Mouse (Mus musculus) embryonic facial prominence, embryonic 11.5 days (tissue): ENCODE measurements around the gene Ncor2. TPM values are rescaled to one million over a fixed set of nuclear protein-coding genes. Genes with fewer than 3 reads are reported as not detected.

Experiments used
- ATAC-seq: fragments of 200-750 bp; cut with Nextera tagmentation; replicated peaks from 2 replicates; pipeline ENCODE4 v1.8.0; 2017; ENCODE audit warnings: low read depth; ENCODE audit not compliant: insufficient number of reproducible peaks, low FRiP score, low TSS enrichment
- DNase-seq: peaks from one replicate; pipeline ENCODE4 v3.0.0-alpha.2; 2015; ENCODE audit warnings: low spot score
- H3K27ac ChIP-seq: fragments of 300-500 bp; sonication (generic); replicated peaks from 2 replicates; pipeline ENCODE4 v1.5.1; 2014; ENCODE audit warnings: mild to moderate bottlenecking, low read depth, low read length, control low read depth
- H3K27me3 ChIP-seq: fragments of 300-500 bp; sonication (generic); 2 replicates; pipeline ENCODE4 v1.6.1; 2014; ENCODE audit warnings: mild to moderate bottlenecking, low read length, moderate library complexity, mixed read lengths; ENCODE audit not compliant: control insufficient read depth, insufficient read depth
- H3K36me3 ChIP-seq: fragments of 300-500 bp; sonication (generic); replicated peaks from 2 replicates; pipeline ENCODE4 v1.6.1; 2014; ENCODE audit warnings: low read depth, mild to moderate bottlenecking, low read length, moderate library complexity, mixed read lengths; ENCODE audit not compliant: control insufficient read depth, insufficient read depth
- H3K4me1 ChIP-seq: fragments of 300-500 bp; sonication (generic); 2 replicates; pipeline ENCODE4 v1.6.1; 2014; ENCODE audit warnings: low read length, mixed read lengths; ENCODE audit not compliant: control insufficient read depth, insufficient read depth
- H3K4me2 ChIP-seq: fragments of 300-500 bp; sonication (generic); 2 replicates; pipeline ENCODE4 v1.6.1; 2014; ENCODE audit warnings: low read depth, mild to moderate bottlenecking, control low read depth, low read length, moderate library complexity
- H3K4me3 ChIP-seq: fragments of 300-500 bp; sonication (generic); 2 replicates; pipeline ENCODE4 v1.5.1; 2014; ENCODE audit warnings: low read depth, low read length, control low read depth
- H3K9ac ChIP-seq: fragments of 300-500 bp; sonication (generic); replicated peaks from 2 replicates; pipeline ENCODE4 v1.6.1; 2014; ENCODE audit warnings: mild to moderate bottlenecking, control low read depth, low read length
- H3K9me3 ChIP-seq: fragments of 300-500 bp; sonication (generic); replicated peaks from 2 replicates; pipeline ENCODE4 v1.6.1; 2016; ENCODE audit warnings: mild to moderate bottlenecking, low read length, inconsistent platforms, mixed read lengths; ENCODE audit not compliant: control insufficient read depth
- WGBS: fragments of 180-500 bp; shearing (Covaris S2); extraction: QIAGEN DNeasy Blood & Tissue Kit; methylation state at CpG from one replicate; pipeline ENCODE4 v1.1.7; 2014; 5-methylcytosine and 5-hydroxymethylcytosine counted together
- polyA plus RNA-seq: library from polyadenylated mRNA; unstranded; fragments of >200 nt; fragmentation: Nextera tagmentation; extraction: Ambion mirVana; gene quantifications from 2 replicates; pipeline ENCODE4 v1.2.1, GENCODE M21; 2014

Ncor2 gene
- polyA plus RNA-seq, 1 experiment from 2014 or later, result 12.4 TPM

DNA sequence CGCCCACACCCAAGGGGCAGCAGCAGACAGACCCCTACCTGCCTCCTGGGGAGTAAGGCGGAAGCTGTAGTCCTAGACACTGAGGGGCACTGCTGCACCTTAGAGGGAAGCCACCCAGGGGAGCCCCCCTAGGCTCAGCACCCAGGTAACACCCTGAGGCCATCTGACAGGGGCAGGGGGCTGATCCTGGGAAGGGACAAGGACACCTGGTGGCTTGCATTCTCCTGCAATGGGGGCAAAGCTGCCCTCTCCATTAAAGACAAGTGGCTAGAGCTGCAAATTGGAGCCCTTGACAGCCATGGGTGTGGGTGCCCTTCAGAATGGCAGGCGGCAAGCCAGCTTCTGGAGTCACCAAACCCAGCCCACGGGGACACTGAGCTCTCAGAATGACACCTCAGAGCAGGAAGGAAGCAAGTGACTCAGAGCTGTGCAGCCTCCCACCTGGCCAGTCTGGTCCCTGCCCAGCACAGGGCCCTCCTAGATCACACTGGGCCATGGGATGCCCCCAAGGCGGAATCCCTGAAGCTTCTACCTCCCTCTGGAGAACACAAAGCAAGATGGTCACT lies 79.2 kb downstream of the Ncor2 start:
- Histone ChIP-seq H3K27me3 (no peaks in the 10 kb centered on the region), H3K4me3 (no peak overlapping the region), H3K27ac (no peak overlapping the region), H3K9ac (no peak overlapping the region), H3K36me3 (peaks cover 13% of the 10 kb centered on the region), H3K4me1 (peaks cover 3% of the 10 kb centered on the region; the same call in 1 of the 2 replicates), H3K4me2 (no peak overlapping the region), H3K9me3 (no peaks in the 10 kb centered on the region)
- WGBS, result 87% methylated on average over 5 of the region's 5 CpGs
- DNase-seq (no peak), ATAC-seq (no peak)

DNA sequence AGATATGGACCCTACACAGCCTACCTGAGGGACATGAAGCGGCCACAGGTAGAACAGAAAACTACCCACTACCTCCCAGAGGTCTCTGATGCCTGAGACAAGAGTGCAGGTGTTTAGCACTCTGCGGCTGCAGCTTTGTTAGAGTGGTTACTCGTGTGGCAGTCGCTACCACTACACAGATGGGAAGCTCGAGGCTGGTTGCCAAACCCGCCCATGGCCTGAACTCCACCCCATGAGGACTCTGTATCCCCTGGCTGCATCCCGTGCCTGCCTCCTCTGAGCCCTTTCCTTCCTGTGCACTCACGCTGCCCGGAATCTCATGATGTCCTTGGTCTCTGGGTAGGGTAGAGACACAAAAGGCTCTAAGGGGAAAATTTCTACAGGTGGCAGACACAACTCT lies 80.3 kb downstream of the Ncor2 start:
- Histone ChIP-seq H3K9ac (no peak overlapping the region), H3K27me3 (no peaks in the 10 kb centered on the region), H3K36me3 (peaks cover 10% of the 10 kb centered on the region), H3K4me3 (no peak overlapping the region), H3K4me2 (no peak overlapping the region), H3K4me1 (peaks cover 1% of the 10 kb centered on the region; the same call in 1 of the 2 replicates), H3K27ac (no peak overlapping the region), H3K9me3 (no peaks in the 10 kb centered on the region)
- ATAC-seq, result no peak
- WGBS, result 90% methylated on average over 9 of the region's 9 CpGs
- DNase-seq, result no peak

DNA sequence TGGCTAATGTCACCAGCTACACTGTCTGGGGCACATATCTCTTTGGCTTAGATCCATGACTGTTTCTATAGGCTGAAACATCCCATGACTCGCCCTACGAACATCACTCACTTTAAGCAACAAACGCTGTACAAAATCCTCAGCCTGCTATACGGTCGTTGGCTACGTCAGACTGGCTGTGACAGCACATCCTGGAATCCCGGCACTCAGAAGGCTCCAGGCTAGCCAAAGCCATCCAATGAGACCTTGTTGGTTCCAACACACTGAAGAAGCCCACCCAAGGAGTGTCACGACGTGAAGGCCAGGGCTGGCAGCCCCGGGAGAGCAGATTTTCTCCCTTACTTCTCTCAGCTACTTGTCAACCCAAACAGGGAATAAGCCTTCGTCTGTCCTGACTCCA lies 82.7 kb downstream of the Ncor2 start:
- H3K9ac ChIP-seq, result no peak overlapping the region
- no peaks in the 10 kb centered on the region for H3K4me1 ChIP-seq
- DNase-seq (no peak), ATAC-seq (no peak)
- peaks cover 4% of the 10 kb centered on the region for H3K36me3 ChIP-seq
- no peaks in the 10 kb centered on the region for H3K27me3 ChIP-seq
- no peaks in the 10 kb centered on the region for H3K9me3 ChIP-seq
- H3K4me3 ChIP-seq, result no peak overlapping the region
- WGBS, result 89% methylated on average over 11 of the region's 11 CpGs
- no peak overlapping the region for H3K27ac ChIP-seq
- H3K4me2 ChIP-seq, result no peak overlapping the region

DNA sequence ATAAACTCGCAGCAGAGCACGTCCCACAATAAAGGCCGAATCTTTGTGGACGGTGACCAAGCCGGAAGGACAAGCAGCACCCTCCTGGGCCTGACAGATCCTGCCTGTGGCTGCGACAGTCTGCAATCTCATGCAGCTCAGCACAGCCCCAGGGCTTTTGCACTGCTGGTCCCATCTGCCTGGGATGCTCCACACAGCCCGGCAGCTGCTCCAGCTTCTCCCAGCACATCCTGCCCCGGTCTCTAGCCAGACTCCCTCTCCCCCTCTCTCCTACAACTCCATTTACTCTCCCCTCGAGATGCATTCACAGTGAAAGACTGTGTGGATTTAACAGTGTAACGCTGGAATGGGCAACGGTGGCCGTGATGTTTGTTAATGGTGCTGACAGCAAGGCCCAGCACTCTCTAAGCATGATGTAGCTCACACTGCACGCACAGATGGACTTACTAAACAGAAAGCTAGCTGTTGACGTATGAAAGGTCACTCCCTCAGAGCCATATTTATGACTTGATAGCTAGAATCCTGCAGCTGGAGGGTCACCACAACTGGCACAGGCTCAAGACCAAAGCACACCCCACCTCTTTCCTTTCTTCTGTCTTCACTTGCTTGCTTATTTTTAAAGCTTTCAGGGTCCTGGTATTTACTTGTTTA lies 83.4 kb downstream of the Ncor2 start:
- H3K36me3 ChIP-seq, result peaks cover 6% of the 10 kb centered on the region
- H3K4me1 ChIP-seq, result no peaks in the 10 kb centered on the region
- ATAC-seq (no peak), DNase-seq (no peak)
- 86% methylated on average over 14 of the region's 14 CpGs for WGBS
- H3K27me3 ChIP-seq, result no peaks in the 10 kb centered on the region
- H3K9ac ChIP-seq, result no peak overlapping the region
- no peaks in the 10 kb centered on the region for H3K9me3 ChIP-seq
- H3K4me2 ChIP-seq, result no peak overlapping the region
- no peak overlapping the region for H3K4me3 ChIP-seq
- no peak overlapping the region for H3K27ac ChIP-seq

DNA sequence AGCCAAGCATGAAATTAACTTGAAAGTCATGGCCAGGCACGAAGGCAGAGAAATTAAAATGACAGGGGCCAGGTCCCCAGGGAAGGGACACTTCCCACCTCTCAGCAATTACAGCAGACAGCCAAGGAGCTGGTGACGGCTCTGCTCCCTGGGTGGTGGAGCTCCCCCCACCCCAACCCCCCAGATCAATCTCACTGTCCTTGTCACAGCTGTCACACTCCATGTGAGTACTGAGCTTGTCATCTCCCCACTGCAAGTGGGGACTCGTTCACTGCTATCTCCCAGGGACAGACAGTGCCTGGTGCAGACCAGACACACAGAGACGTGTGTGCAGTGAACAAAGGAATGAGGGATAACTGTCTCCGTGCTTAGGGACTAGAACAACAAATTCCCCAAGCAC lies 85.2 kb downstream of the Ncor2 start:
- Histone ChIP-seq H3K9ac (no peak overlapping the region), H3K4me2 (no peak overlapping the region), H3K27me3 (no peaks in the 10 kb centered on the region), H3K4me1 (no peaks in the 10 kb centered on the region; the same call in 1 of the 2 replicates), H3K9me3 (no peaks in the 10 kb centered on the region), H3K27ac (no peak overlapping the region), H3K4me3 (no peak overlapping the region), H3K36me3 (peaks cover 11% of the 10 kb centered on the region)
- DNase-seq, result no peak
- no peak; the same call in 1 of the 2 replicates for ATAC-seq
- 44% methylated on average over 5 of the region's 5 CpGs for WGBS

DNA sequence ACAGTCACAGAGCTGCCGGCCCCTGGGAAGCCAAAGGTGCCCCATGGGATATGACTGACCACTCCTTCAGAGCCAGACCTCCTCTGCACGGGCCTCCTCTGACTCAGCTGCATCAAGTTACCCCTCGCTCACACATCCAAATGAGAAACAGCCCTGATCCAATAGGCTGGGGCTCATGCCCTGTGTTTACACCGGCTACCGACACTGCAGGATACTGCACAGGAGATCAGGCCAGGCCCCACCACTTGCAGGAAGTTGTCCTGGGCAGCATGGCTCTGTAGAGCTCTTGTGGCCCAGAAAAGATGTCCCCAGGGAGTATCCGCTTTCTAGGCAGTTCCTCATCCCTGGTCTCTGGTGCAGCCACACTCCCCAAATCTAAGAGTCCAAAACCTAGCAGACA lies 90.9 kb downstream of the Ncor2 start:
- 45% methylated on average over 6 of the region's 6 CpGs for WGBS
- no peak overlapping the region for H3K4me2 ChIP-seq

DNA sequence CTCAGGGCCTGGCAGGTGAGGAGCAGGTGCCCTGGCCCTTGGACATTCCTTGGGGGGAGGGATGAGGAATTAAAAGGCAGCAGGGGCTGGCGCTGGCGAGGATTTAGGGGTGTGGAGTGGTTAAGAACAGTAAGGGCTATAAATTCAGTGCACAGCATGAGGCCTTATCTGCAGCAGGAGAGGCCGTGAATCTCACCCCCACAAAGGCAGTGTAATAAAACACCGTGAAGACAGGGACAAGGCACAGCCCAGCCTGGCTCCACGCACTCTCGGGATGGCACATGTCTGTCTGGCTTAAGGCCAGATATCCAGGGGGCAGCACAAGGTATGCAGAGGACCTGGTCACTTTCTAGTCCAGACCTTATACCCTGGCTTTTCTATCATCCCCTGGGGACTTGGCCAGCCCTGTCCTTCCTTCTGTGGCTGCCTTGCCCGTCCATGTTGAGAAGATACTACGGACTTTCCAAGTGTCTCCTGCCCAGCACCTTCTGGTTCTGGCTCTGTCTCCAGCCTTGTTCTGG lies 93.9 kb downstream of the Ncor2 start:
- WGBS, result 83% methylated on average over 8 of the region's 8 CpGs
- ATAC-seq (no peak), DNase-seq (no peak)
- Histone ChIP-seq H3K4me2 (no peak overlapping the region), H3K27me3 (no peaks in the 10 kb centered on the region), H3K4me3 (no peak overlapping the region), H3K27ac (no peak overlapping the region), H3K9ac (no peak overlapping the region), H3K36me3 (peaks cover 10% of the 10 kb centered on the region), H3K4me1 (no peaks in the 10 kb centered on the region; the same call in 1 of the 2 replicates), H3K9me3 (no peaks in the 10 kb centered on the region)

More for the DNA sequence above, 90.9 kb downstream of the Ncor2 start:
- no peak overlapping the region for H3K27ac ChIP-seq
- ATAC-seq (no peak), DNase-seq (peak; percentile 39)
- H3K4me3 ChIP-seq, result no peak overlapping the region
- no peaks in the 10 kb centered on the region; the same call in 1 of the 2 replicates for H3K4me1 ChIP-seq
- no peaks in the 10 kb centered on the region for H3K9me3 ChIP-seq
- no peak overlapping the region for H3K9ac ChIP-seq
- no peaks in the 10 kb centered on the region for H3K27me3 ChIP-seq
- peaks cover 15% of the 10 kb centered on the region for H3K36me3 ChIP-seq

DNA sequence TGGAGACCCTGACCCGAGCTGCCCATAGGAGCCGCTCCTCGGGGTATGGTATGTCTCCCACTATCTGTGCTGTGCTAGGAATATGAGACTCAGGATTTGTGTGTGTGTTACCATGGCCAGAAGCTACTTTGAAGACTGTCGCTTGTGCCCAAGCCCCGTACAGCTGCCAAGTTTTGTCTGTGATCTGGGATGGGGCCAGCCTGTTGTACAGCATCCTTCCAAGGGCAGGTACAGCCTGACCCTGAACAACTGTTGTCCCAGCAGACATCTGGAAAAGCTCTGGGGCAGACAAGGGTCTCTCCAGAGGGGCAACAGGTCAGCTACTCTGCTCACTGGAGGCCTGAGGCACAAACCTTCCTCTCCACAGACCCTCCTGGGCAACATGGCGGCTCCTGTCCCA lies 95.3 kb downstream of the Ncor2 start:
- no peaks in the 10 kb centered on the region for H3K4me1 ChIP-seq
- H3K4me3 ChIP-seq, result no peak overlapping the region
- no peak overlapping the region for H3K9ac ChIP-seq
- H3K27me3 ChIP-seq, result no peaks in the 10 kb centered on the region
- H3K9me3 ChIP-seq, result no peaks in the 10 kb centered on the region
- ATAC-seq (no peak), DNase-seq (no peak)
- peaks cover 6% of the 10 kb centered on the region for H3K36me3 ChIP-seq
- no peak overlapping the region for H3K4me2 ChIP-seq
- no peak overlapping the region for H3K27ac ChIP-seq
- WGBS, result 80% methylated on average over 6 of the region's 6 CpGs
